Mouse (Mus musculus) midbrain, embryonic 11.5 days (tissue): ENCODE data around the gene 6430548M08Rik. TPM values are rescaled to one million over a fixed set of nuclear protein-coding genes. Genes with fewer than 3 reads are reported as not detected.

Experiments
- ATAC-seq: fragments of 200-750 bp; cut with Nextera tagmentation; 2 replicates; pipeline ENCODE4 v1.8.0; 2017; ENCODE audit warnings: moderate TSS enrichment, moderate library complexity; ENCODE audit not compliant: low FRiP score
- DNase-seq: peaks from one replicate; pipeline ENCODE4 v3.0.0; 2015; ENCODE audit warnings: low spot score; ENCODE audit errors: missing footprints
- H3K27ac ChIP-seq: fragments of 300-500 bp; sonication (generic); 2 replicates; pipeline ENCODE4 v1.5.1; 2014; ENCODE audit warnings: low read depth, low read length
- H3K27me3 ChIP-seq: fragments of 300-500 bp; sonication (generic); 2 replicates; pipeline ENCODE4 v1.6.1; 2014; ENCODE audit warnings: mild to moderate bottlenecking, low read length, moderate library complexity, mixed read lengths; ENCODE audit not compliant: control insufficient read depth, insufficient read depth
- H3K36me3 ChIP-seq: fragments of 300-500 bp; sonication (generic); 2 replicates; pipeline ENCODE4 v1.6.1; 2014; ENCODE audit warnings: mild to moderate bottlenecking, low read length, moderate library complexity, mixed read lengths; ENCODE audit not compliant: control insufficient read depth, insufficient read depth
- H3K4me1 ChIP-seq: fragments of 300-500 bp; sonication (generic); 2 replicates; pipeline ENCODE4 v1.6.1; 2014; ENCODE audit warnings: low read length; ENCODE audit not compliant: control insufficient read depth, insufficient read depth
- H3K4me2 ChIP-seq: fragments of 300-500 bp; sonication (generic); 2 replicates; pipeline ENCODE4 v1.6.1; 2014; ENCODE audit warnings: mild to moderate bottlenecking, moderate library complexity
- H3K4me3 ChIP-seq: fragments of 300-500 bp; sonication (generic); 2 replicates; pipeline ENCODE4 v1.5.1; 2014; ENCODE audit warnings: low read depth, low read length
- H3K9ac ChIP-seq: fragments of 300-500 bp; sonication (generic); 2 replicates; pipeline ENCODE4 v1.6.1; 2014; ENCODE audit warnings: low read length
- H3K9me3 ChIP-seq: fragments of 300-500 bp; sonication (generic); 2 replicates; pipeline ENCODE4 v1.6.1; 2016; ENCODE audit warnings: low read length; ENCODE audit not compliant: control insufficient read depth
- WGBS: fragments of 180-500 bp; shearing (Covaris S2); extraction: QIAGEN DNeasy Blood & Tissue Kit; methylation state at CpG from one replicate; pipeline ENCODE4 v1.1.7; 2014; 5-methylcytosine and 5-hydroxymethylcytosine counted together
- polyA plus RNA-seq: library from polyadenylated mRNA; unstranded; fragments of >200 nt; fragmentation: Nextera tagmentation; extraction: Ambion mirVana; gene quantifications from 2 replicates; pipeline ENCODE4 v1.2.1, GENCODE M21; 2014

The 6430548M08Rik gene
- polyA plus RNA-seq, 1 experiment from 2014 or later, result 13.5 TPM

DNA sequence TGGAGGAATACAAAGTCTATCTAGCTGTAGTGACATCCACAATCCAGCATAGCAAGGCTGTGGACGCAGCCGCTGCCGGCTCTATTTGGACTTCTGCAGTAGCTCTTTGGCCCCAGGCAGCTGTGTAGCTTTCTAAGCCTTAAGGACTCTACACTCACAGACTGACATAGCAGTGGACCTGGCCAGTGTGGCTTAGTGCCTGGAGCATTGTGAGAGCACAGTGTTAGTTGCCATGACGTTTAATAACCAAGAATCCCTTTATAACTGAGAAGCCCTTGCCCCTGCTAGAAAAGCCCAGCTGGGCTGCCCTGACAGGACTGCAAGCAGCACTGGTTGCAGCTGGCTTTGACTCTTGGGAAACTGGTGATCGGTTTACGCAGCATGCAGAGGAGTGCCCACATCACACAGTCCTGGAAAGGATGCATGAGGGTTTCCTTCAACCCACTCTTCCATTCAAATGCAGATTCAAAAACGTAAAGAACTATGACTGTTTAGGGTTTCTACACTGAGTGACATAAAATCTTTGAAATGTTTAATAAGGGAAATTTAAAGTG lies 11.0 kb downstream of the 6430548M08Rik start:
- H3K9me3 ChIP-seq, result no peaks in the 10 kb centered on the region
- no peak overlapping the region for H3K4me2 ChIP-seq
- H3K4me1 ChIP-seq, result peaks cover 40% of the 10 kb centered on the region
- ATAC-seq (peak; percentile 65), DNase-seq (peak; percentile 89)
- WGBS, result 32% methylated on average over 7 of the region's 7 CpGs
- H3K9ac ChIP-seq, result peak overlapping the region; percentile 24; the same call in 1 of the 2 replicates
- peak overlapping the region; percentile 65 for H3K27ac ChIP-seq
- H3K4me3 ChIP-seq, result no peak overlapping the region
- no peaks in the 10 kb centered on the region; the same call in 1 of the 2 replicates for H3K27me3 ChIP-seq
- no peaks in the 10 kb centered on the region for H3K36me3 ChIP-seq

DNA sequence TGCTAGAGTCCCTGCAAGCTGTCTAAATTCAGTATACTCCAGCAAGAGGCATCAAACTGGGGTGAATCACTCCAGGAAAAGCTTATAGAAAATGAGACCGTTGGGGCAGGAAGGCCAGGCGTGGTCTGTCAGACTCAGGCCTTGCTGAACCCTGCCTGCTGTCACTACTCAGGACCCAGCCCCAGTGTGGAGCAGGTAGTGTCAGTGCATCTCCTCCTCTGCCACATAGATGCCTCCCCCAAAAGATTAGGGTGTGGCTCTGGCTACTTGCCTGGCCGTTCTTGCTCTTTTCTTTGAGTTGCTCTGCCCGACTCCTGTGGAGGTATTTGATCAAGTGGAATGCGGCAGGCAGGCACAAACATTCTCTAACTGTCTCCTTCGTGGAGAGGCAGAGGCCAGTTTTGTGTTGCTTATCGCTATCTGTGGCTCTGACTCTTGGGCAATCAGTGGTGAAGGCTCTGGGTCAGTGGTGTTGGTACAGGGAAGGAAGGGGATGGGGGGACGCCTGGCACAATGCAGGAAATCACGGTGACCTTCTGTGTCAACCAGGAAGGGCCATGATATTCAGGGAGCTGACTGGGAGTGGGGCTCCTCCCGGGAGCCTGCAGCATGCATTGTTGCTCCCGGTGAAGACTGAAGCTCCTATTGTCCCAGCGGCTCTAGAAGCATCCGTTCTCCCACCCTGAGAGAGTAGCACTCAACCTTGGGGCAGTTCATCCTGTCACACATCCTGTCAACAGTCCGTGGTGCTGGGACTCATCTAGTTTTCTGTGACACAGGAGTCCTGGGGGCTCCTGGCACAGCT lies 12.6 kb downstream of the 6430548M08Rik start:
- Histone ChIP-seq H3K4me3 (no peak overlapping the region), H3K36me3 (no peaks in the 10 kb centered on the region), H3K4me1 (peaks cover 42% of the 10 kb centered on the region), H3K9ac (peak overlapping the region; percentile 33; the same call in 1 of the 2 replicates), H3K9me3 (no peaks in the 10 kb centered on the region), H3K27me3 (no peaks in the 10 kb centered on the region; the same call in 1 of the 2 replicates), H3K4me2 (no peak overlapping the region), H3K27ac (no peak overlapping the region)
- ATAC-seq (no peak), DNase-seq (no peak)
- WGBS, result 26% methylated on average over 14 of the region's 14 CpGs

DNA sequence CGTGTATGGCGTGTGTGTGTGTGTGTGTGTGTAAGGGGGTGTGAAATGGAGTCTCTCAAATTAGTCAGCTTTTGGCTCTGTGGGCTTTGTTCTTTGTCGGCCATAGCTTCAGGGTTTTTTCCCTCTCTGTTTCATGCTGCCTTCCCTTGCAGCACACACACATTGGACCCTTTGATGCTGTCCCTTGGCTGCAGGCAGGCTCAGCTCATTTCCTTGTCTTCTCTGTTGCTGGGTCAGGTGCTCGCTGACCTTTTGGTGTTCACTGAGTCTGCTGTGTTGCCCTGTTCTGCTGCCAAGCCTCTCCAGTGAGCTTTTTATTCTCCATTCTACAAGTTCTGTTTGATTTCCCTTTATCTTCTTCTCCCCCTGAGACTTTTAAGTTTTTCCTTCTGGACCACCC lies 15.6 kb downstream of the 6430548M08Rik start:
- no peak overlapping the region for H3K27ac ChIP-seq
- H3K4me3 ChIP-seq, result no peak overlapping the region
- no peak overlapping the region for H3K4me2 ChIP-seq
- no peaks in the 10 kb centered on the region for H3K36me3 ChIP-seq
- DNase-seq (no peak), ATAC-seq (no peak; the same call in 1 of the 2 replicates)
- no peak overlapping the region for H3K9ac ChIP-seq
- H3K9me3 ChIP-seq, result no peaks in the 10 kb centered on the region
- H3K4me1 ChIP-seq, result peaks cover 36% of the 10 kb centered on the region
- no peaks in the 10 kb centered on the region; the same call in 1 of the 2 replicates for H3K27me3 ChIP-seq
- WGBS, result 41% methylated on average over 4 of the region's 4 CpGs

DNA sequence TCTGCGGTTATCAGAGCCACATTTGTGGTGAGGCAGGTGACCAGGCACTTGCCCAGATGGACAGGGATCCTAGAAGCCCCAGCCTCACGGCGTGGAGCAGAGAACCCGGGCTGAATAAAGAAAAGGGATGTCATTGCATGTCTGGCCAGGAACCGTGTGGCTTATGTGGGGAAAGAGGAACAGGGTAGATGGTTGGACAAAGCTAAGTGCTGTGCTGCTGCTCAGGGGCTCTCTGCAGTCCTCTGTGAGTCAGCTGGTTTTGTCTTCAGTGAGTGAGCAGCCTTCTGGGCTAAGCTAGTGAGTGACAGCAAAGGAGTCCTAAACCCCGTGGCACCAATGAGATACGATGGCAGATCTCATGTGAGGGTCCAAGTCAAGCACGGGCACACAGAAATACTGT lies 17.2 kb downstream of the 6430548M08Rik start:
- no peak overlapping the region for H3K4me3 ChIP-seq
- no peaks in the 10 kb centered on the region; the same call in 1 of the 2 replicates for H3K27me3 ChIP-seq
- no peak overlapping the region for H3K9ac ChIP-seq
- no peak for DNase-seq
- ATAC-seq, result no peak
- no peak overlapping the region for H3K4me2 ChIP-seq
- H3K36me3 ChIP-seq, result no peaks in the 10 kb centered on the region
- no peaks in the 10 kb centered on the region for H3K9me3 ChIP-seq
- WGBS, result 84% methylated on average over 8 of the region's 8 CpGs
- H3K4me1 ChIP-seq, result peaks cover 25% of the 10 kb centered on the region
- no peak overlapping the region for H3K27ac ChIP-seq

DNA sequence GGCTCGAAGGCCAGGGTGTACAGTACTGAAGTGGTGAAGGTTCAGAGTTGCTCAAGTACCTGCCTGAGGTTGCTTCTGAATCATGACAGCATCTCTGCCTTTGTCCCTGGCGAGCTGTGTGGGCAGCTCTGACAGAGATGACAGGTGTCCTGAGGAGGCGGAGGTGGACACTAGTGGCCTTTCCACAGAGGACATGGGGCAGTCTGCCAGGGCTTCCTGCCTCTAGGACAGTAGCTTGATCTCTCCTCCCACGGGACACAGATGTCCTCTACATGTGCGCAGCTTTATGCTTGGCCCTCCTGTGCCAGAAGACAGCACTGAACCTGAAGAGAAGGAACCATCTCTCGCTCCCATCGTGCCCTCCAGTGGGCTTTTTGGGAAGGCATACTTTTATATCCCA lies 19.2 kb downstream of the 6430548M08Rik start:
- Histone ChIP-seq H3K9ac (no peak overlapping the region), H3K9me3 (no peaks in the 10 kb centered on the region), H3K36me3 (no peaks in the 10 kb centered on the region), H3K4me2 (no peak overlapping the region), H3K27ac (no peak overlapping the region), H3K27me3 (no peaks in the 10 kb centered on the region), H3K4me3 (no peak overlapping the region), H3K4me1 (peaks cover 12% of the 10 kb centered on the region)
- ATAC-seq (no peak), DNase-seq (no peak)
- 82% methylated on average over 7 of the region's 7 CpGs for WGBS

DNA sequence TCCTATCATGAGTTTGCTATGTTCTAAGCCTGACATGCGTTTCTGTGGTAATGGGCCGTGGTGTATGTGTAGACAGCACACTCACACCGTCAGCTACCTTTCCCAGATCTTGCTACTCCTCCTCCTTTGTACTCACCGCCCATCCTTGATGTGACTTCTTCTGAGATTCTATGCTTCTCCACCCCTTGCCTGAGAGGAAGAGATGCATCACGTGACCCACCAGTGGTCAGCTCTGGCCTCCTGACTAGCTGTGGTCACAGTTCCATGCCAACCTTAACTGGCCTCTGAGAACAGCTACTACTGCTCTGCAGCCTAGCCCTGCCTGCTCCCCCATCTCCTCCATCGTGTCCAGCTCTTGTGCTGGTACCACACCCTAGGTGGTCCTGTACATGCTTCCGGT lies 21.7 kb downstream of the 6430548M08Rik start:
- WGBS, result 87% methylated on average over 7 of the region's 7 CpGs
- H3K4me2 ChIP-seq, result no peak overlapping the region

DNA sequence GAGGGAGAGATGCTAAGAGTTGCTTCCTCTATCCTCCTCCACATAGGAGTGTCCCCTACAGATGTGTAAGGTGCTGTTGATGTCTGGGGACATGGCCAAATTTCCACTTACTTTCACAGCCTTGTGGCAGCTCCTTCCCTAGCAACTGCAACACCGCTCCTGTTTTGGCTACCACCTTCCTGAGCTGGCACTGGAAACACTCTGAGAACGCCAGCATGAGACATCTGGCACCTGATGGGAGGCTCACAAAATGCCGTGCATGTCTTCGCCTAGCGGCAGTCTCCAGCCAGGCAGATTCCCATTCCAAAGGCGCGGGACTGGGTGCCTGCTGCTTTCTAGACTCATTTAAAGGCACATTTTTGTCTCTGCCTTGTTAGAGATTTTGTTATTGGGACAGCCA lies 22.7 kb downstream of the 6430548M08Rik start:
- 69% methylated on average over 7 of the region's 7 CpGs for WGBS
- no peak overlapping the region for H3K9ac ChIP-seq
- 0 out of 2 replicates have a peak, but pooled peaks cover 2% of the 10 kb centered on the region for H3K4me1 ChIP-seq
- DNase-seq (no peak), ATAC-seq (no peak)
- H3K4me3 ChIP-seq, result no peak overlapping the region
- no peaks in the 10 kb centered on the region for H3K36me3 ChIP-seq
- no peaks in the 10 kb centered on the region for H3K9me3 ChIP-seq
- no peaks in the 10 kb centered on the region for H3K27me3 ChIP-seq
- H3K4me2 ChIP-seq, result no peak overlapping the region
- no peak overlapping the region for H3K27ac ChIP-seq

More for the DNA sequence above, 21.7 kb downstream of the 6430548M08Rik start:
- Histone ChIP-seq H3K27me3 (no peaks in the 10 kb centered on the region), H3K27ac (no peak overlapping the region), H3K4me1 (no peaks in the 10 kb centered on the region), H3K9ac (no peak overlapping the region), H3K4me3 (no peak overlapping the region), H3K36me3 (no peaks in the 10 kb centered on the region), H3K9me3 (no peaks in the 10 kb centered on the region)
- DNase-seq (no peak), ATAC-seq (no peak)

DNA sequence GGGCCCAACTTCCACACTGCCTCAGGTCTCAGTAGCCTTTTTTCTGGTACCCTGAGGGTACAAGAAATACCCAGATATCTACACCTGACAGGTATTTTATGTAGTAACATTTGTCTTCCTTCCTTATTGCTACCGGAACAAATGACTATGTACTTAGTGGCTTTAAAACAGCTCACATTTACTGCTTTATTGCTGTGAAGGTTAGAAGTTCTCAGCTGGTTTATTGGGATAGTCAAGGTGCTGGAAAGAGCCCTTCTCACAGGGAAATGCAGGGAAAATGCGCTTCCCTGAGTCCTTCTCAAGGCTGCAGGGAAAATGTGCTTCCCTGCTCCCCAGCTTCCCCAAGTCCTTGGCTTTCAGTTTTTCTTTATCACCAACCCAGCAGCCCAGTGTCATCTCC lies 25.0 kb downstream of the 6430548M08Rik start:
- Histone ChIP-seq H3K9ac (no peak overlapping the region), H3K36me3 (no peaks in the 10 kb centered on the region), H3K4me2 (no peak overlapping the region), H3K4me3 (no peak overlapping the region), H3K4me1 (peaks cover 3% of the 10 kb centered on the region; the same call in 1 of the 2 replicates), H3K27ac (no peak overlapping the region), H3K27me3 (no peaks in the 10 kb centered on the region), H3K9me3 (no peaks in the 10 kb centered on the region)
- ATAC-seq (no peak), DNase-seq (no peak)
- WGBS, result 91% methylated on average over 2 of the region's 2 CpGs

DNA sequence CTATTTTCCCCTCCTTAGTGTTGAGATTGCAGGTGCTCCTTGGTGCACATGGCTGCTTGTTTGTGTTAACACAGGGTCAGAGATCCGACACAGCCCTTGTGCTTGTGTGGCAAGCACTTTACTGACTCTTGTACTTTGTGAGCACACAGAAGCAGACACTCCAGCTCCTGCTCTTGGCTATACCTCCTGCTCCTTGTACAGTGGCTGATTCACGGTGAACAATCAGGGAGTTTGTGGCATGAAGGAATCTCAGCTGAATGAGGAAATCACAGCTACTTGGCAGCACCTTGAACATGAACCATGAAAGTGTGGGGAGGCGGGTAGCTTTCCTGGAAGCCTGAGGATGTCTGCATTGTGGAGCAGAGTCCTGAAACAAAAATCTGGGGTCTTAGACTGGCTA lies 26.8 kb downstream of the 6430548M08Rik start:
- Histone ChIP-seq H3K36me3 (no peaks in the 10 kb centered on the region), H3K27me3 (no peaks in the 10 kb centered on the region), H3K9me3 (no peaks in the 10 kb centered on the region), H3K9ac (no peak overlapping the region), H3K4me2 (no peak overlapping the region), H3K27ac (no peak overlapping the region), H3K4me3 (no peak overlapping the region), H3K4me1 (peaks cover 14% of the 10 kb centered on the region)
- 83% methylated on average over 3 of the region's 3 CpGs for WGBS
- no peak for DNase-seq
- ATAC-seq, result no peak
